Comparison of ENCODE assay signal across 8 mouse cellular contexts in genomic region chr9:32544731-32545661, GRCm38 (mm10). TPM values are rescaled to one million over a fixed set of nuclear protein-coding genes. Genes with fewer than 3 reads are reported as not detected.
DNase-seq lines count a peak whose midpoint lies in the region; ATAC-seq and TF ChIP-seq lines count a peak whose summit lies in the region.

No protein-coding gene starts in this region.

- H3K27me3 ChIP-seq in heart, embryonic 11.5 days (ENCODE audit: control insufficient read depth, insufficient read depth, low read length) = peaks cover 58% of the 10 kb centered on the region

- peak overlapping the region; percentile 79 for H3K4me2 ChIP-seq in heart, embryonic 11.5 days

- no peak for ATAC-seq in heart, embryonic 11.5 days (replicated peaks; ENCODE audit: insufficient number of reproducible peaks, low FRiP score, low TSS enrichment)

- intact Hi-C loops in gastrocnemius, adult 2 months (cut with DNase I) = loop anchor here (5.0 kb wide), 1 partner anchor 38 kb away; no protein-coding TSS in a partner anchor

- no peak for TF ChIP-seq CTCF in gastrocnemius, adult 2 months (IDR thresholded peaks at IDR 0.05)

- H3K27ac ChIP-seq in gastrocnemius, adult 2 months = peak overlapping the region; percentile 95
- no peak overlapping the region for H3K27ac ChIP-seq in heart, embryonic 11.5 days (ENCODE audit: low read depth, low read length)
- peak overlapping the region; percentile 97 for H3K27ac ChIP-seq in macrophage

- peaks cover 37% of the 10 kb centered on the region for H3K4me1 ChIP-seq in heart, embryonic 11.5 days (ENCODE audit: control insufficient read depth, insufficient read depth, low read length)

- H3K9me3 ChIP-seq in heart, embryonic 11.5 days (replicated peaks; ENCODE audit: control insufficient read depth, low read length) = no peaks in the 10 kb centered on the region

- peak overlapping the region; percentile 91 for H3K4me3 ChIP-seq in gastrocnemius, adult 2 months
- peak overlapping the region; percentile 25; the same call in 1 of the 2 replicates for H3K4me3 ChIP-seq in heart, embryonic 11.5 days (ENCODE audit: low read depth, low read length)
- H3K4me3 ChIP-seq in macrophage (ENCODE audit: inconsistent target) = no peak overlapping the region

- H3K79me2 ChIP-seq in macrophage (ENCODE audit: inconsistent target) = peaks cover 27% of the 10 kb centered on the region

- WGBS in heart, embryonic 11.5 days (ENCODE audit: insufficient replicate concordance) = 2% methylated on average over 40 of the region's 40 CpGs
- WGBS in macrophage (ENCODE audit: missing documents) = 62% methylated on average over 40 of the region's 40 CpGs

- no peaks in the 10 kb centered on the region for H3K36me3 ChIP-seq in heart, embryonic 11.5 days (ENCODE audit: control insufficient read depth, insufficient read depth, low read length)
- no peaks in the 10 kb centered on the region for H3K36me3 ChIP-seq in macrophage (ENCODE audit: inconsistent target)

- peak; percentile 40 for DNase-seq in gastrocnemius, adult 2 months
- no peak for DNase-seq in gastrocnemius, adult 18-20 months (ENCODE audit: low spot score)
- DNase-seq in kidney, adult 9 months = peak; percentile 64
- no peak for DNase-seq in urinary bladder, postnatal 25 days (ENCODE audit: low spot score)
- no peak for DNase-seq in layer of hippocampus, postnatal 10 days (ENCODE audit: low spot score in 2 of 2)
- DNase-seq in right cerebral cortex, postnatal 14 days = no peak

- H3K9ac ChIP-seq in heart, embryonic 11.5 days (ENCODE audit: low read depth, low read length) = no peak overlapping the region

RNA-seq across cellular contexts. Expression of gene Fli1, which starts 2.3 kb away (rescaled TPM):
- 1 to 10 TPM; 7.9 to 8.5 TPM for total RNA-seq in gastrocnemius, adult 2 months (2021)
- total RNA-seq in gastrocnemius, adult 18-20 months (2021) = 1 to 10 TPM; 5.3 to 7.2 TPM
- polyA plus RNA-seq in heart, embryonic 11.5 days (2014; fragmentation: Nextera tagmentation; extraction: Ambion mirVana) = 17.1 and 18.7 TPM in 2 replicates
- total RNA-seq in macrophage (2018; cell fraction: chromatin; rRNA removed) = 100 to 1,000 TPM in 9 of 26 experiments, 10 to 100 TPM in 17; 21.1 to 160 (median 95.3) TPM
- 100 to 1,000 TPM in 2 of 26 experiments, 10 to 100 TPM in 24; 44.1 to 110 (median 89.3) TPM for total RNA-seq in macrophage (2018; cell fraction: cytosol; rRNA removed)
- total RNA-seq in macrophage (2018; cell fraction: nucleus; rRNA removed) = 100 to 1,000 TPM in 6 of 26 experiments, 10 to 100 TPM in 20; 26.3 to 141 (median 83.7) TPM
- 47.2 to 90.9 TPM (median 59.7 TPM) in 3 replicates for polyA plus RNA-seq in macrophage (2018)
- 10 to 100 TPM in 1 of 2 experiments, 1 to 10 TPM in 1; 7.7 to 10.2 TPM for total RNA-seq in layer of hippocampus, postnatal 10 days (2021)

Comparison
In these comparisons a context has a peak if more than half of its experiments do, and no peak if none do; other contexts are left out.
1. DNase-seq: peak in gastrocnemius, adult 2 months (single experiment) and kidney, adult 9 months (single experiment); none in gastrocnemius, adult 18-20 months (single experiment), urinary bladder, postnatal 25 days (single experiment), layer of hippocampus, postnatal 10 days (0 of 2) and right cerebral cortex, postnatal 14 days (single experiment).